Mouse (Mus musculus) inflammation-experienced regulatory T-cells, adult 16 weeks (primary cell): Measurements from ENCODE around the gene B3glct. TPM values are rescaled to one million over a fixed set of nuclear protein-coding genes. Genes with fewer than 3 reads are reported as not detected.

Source experiments
- polyA plus RNA-seq: library from polyadenylated mRNA; unstranded; fragments of 100-300 nt; shearing (Covaris generic); gene quantifications from one replicate; pipeline ENCODE4 v1.2.1, GENCODE M21; 2017

The B3glct gene
- 3.4 TPM for polyA plus RNA-seq

DNA sequence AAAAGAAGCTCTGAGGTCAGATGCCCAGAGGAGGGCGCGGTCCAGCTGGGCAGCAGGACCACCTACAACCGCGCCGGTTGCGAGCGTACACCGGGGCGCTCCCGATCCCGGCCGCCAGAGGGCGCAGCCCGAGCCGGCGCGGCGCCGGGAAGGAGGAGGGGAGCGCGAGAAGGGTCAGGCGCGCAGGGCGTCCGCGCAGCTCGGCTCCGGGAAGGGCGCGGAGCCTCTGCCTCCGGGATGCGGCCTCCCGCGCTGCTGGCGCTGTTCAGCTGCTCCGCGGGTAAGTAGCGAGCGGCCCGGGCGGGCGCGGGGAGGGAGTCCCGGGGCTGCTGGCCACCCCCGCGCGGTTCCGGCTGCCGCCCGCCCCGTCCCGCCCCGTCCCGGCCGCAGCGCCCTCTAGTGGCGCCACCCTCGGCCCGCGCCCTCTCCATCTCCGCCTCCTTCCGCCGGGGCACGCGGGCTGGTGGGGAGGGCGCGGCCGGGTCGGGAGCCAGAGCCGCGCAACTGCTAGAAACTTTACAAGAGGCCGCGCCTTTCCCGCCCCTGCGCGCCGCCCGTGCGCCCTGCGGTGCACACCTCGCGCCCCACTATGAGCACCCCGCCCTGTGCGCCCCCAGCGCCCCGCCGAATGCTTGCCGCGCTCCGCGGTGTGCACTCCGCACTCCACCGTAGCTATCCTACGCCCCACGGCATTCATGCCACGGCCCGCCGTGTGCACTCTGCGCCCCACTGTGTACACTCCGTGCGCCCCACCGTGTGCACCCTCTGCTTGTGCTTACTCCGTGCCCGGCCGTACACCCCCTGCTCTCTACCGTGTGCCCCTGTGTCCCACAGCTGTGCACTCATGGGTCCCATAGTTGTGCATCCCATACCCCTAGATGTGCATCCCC lies at the start of gene B3glct:
TSS of gene B3glct (plus strand) at position 131 of the 890 bp plus-strand sequence.

GRCm38 (mm10) chr5:149636075-149636920 lies 41.7 kb upstream of the B3glct start, which contains the start of gene Hsph1:
TSS of gene Hsph1 (minus strand) at chr5:149636376.

Other genes with a start within 250 kb of the B3glct start
- not detected for gene Tex26, start 238.6 kb upstream of the B3glct start, polyA plus RNA-seq
- not detected for gene Wdr95, start 149.6 kb upstream of the B3glct start, polyA plus RNA-seq
- gene Hsph1, start 41.9 kb upstream of the B3glct start, polyA plus RNA-seq, result 95.9 TPM